Mouse (Mus musculus): Measurements from ENCODE around the gene Lsm14b. TPM values are rescaled to one million over a fixed set of nuclear protein-coding genes. Genes with fewer than 3 reads are reported as not detected.

Lsm14b gene
- total and polyA plus RNA-seq, 2 experiments: 15.4 to 19.3 TPM

DNA sequence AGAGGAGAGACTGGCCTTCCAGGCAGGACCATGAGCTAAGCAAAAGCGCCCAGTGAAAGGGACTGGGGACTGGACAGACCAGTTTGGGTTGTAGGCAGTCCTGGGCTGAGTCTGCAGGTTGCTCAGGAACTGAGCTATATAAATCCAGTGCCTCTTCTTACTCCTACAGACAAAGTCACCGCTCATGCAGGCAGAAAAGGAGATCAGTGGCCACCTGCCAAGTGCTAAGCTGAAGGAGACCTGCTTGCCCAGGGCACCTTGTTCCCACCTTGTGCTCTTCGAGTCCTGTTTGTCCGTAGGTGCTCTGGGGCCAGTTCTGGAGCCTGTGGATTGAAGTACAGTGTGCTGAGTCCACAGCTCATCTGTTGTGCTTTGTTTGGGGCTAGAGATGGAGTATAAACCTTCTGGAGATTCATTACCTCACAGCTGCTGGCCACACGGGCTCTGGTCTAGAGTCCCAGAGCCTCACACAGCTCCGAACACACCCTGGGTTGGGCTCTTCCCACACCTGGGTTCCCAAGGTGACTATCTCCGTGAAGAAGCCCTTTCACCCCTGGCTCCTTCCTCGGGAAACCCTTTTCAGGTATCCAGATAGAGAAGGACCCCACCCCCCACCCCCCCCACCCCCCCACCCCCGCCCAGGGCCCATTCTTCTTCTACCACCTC is 18.3 kb upstream of the Lsm14b start:
- Histone ChIP-seq H3K79me2 (ENCODE audit: control insufficient read depth, insufficient read depth, low read length) (no peaks in the 10 kb centered on the region), H3K36me3 (ENCODE audit: control insufficient read depth, insufficient read depth, low read length) (no peaks in the 10 kb centered on the region), H3K4me3 (ENCODE audit: insufficient read depth, low read depth, low read length) (no peak overlapping the region), H3K9ac (ENCODE audit: low read depth, low read length) (no peak overlapping the region), H3K4me1 (ENCODE audit: control insufficient read depth, insufficient read depth, low read length) (no peaks in the 10 kb centered on the region), H3K27ac (replicated peaks; ENCODE audit: insufficient read depth, low read depth, low read length) (no peak overlapping the region), H3K27me3 (ENCODE audit: control insufficient read depth, insufficient read depth, low read length) (0 out of 2 replicates have a peak, but pooled peaks cover 7% of the 10 kb centered on the region)
- DNase-seq (ENCODE audit: extremely low read depth, low read depth, low spot score): no peak
- WGBS: 33% methylated on average over 9 of the region's 9 CpGs
- TF ChIP-seq CTCF (IDR thresholded peaks at IDR 0.05; ENCODE audit: low read depth, low read length) (no peak), POLR2A (IDR thresholded peaks at IDR 0.05; ENCODE audit: extremely low read depth, insufficient read depth, low read length) (no peak)

GRCm38 (mm10) chr2:180010686-180011085 is 14.1 kb upstream of the Lsm14b start:
- Histone ChIP-seq H3K27ac (replicated peaks; ENCODE audit: insufficient read depth, low read depth, low read length) (no peak overlapping the region), H3K36me3 (ENCODE audit: control insufficient read depth, insufficient read depth, low read length) (no peaks in the 10 kb centered on the region), H3K9ac (ENCODE audit: low read depth, low read length) (no peak overlapping the region), H3K4me1 (ENCODE audit: control insufficient read depth, insufficient read depth, low read length) (no peaks in the 10 kb centered on the region), H3K79me2 (ENCODE audit: control insufficient read depth, insufficient read depth, low read length) (no peaks in the 10 kb centered on the region), H3K27me3 (ENCODE audit: control insufficient read depth, insufficient read depth, low read length) (0 out of 2 replicates have a peak, but pooled peaks cover 7% of the 10 kb centered on the region), H3K4me3 (ENCODE audit: insufficient read depth, low read depth, low read length) (no peak overlapping the region)
- no peak for TF ChIP-seq CTCF (IDR thresholded peaks at IDR 0.05; ENCODE audit: low read depth, low read length)
- TF ChIP-seq POLR2A (IDR thresholded peaks at IDR 0.05; ENCODE audit: extremely low read depth, insufficient read depth, low read length): no peak
- WGBS: 94% methylated on average over 7 of the region's 7 CpGs
- DNase-seq (ENCODE audit: extremely low read depth, low read depth, low spot score): no peak

DNA sequence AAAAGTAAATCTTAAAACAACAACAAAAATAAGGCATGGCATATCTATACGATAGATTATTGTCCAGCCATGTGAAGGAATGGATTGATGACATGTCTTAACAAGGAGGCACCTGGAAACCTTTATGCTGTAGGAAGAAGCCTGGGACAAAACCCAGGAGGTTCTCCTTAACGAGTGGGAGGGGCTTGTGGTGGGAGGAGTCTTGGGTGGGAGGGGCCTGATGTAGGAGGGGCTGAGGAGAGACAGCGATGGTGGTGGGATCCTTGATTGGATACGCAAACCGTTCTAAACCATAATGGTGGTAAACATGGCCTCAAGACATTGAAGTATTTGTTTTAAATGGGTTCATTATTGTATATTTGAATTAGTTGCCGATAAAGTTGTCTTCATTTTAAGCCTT is 13.4 kb upstream of the Lsm14b start:
- DNase-seq (ENCODE audit: extremely low read depth, low read depth, low spot score): no peak

GRCm38 (mm10) chr2:180013686-180014085 is 11.1 kb upstream of the Lsm14b start:
- TF ChIP-seq CTCF (IDR thresholded peaks at IDR 0.05; ENCODE audit: low read depth, low read length): no peak
- TF ChIP-seq POLR2A (IDR thresholded peaks at IDR 0.05; ENCODE audit: extremely low read depth, insufficient read depth, low read length): no peak
- Histone ChIP-seq H3K9ac (ENCODE audit: low read depth, low read length) (no peak overlapping the region), H3K27me3 (ENCODE audit: control insufficient read depth, insufficient read depth, low read length) (no peaks in the 10 kb centered on the region), H3K36me3 (ENCODE audit: control insufficient read depth, insufficient read depth, low read length) (no peaks in the 10 kb centered on the region), H3K79me2 (ENCODE audit: control insufficient read depth, insufficient read depth, low read length) (no peaks in the 10 kb centered on the region), H3K4me1 (ENCODE audit: control insufficient read depth, insufficient read depth, low read length) (no peaks in the 10 kb centered on the region), H3K4me3 (ENCODE audit: insufficient read depth, low read depth, low read length) (no peak overlapping the region), H3K27ac (replicated peaks; ENCODE audit: insufficient read depth, low read depth, low read length) (no peak overlapping the region)
- WGBS: 81% methylated on average over 7 of the region's 7 CpGs
- peak; percentile 58 for DNase-seq (ENCODE audit: extremely low read depth, low read depth, low spot score)

More for the DNA sequence above, 13.4 kb upstream of the Lsm14b start:
- TF ChIP-seq POLR2A (IDR thresholded peaks at IDR 0.05; ENCODE audit: extremely low read depth, insufficient read depth, low read length) (no peak), CTCF (IDR thresholded peaks at IDR 0.05; ENCODE audit: low read depth, low read length) (no peak)
- no peaks in the 10 kb centered on the region for H3K36me3 ChIP-seq (ENCODE audit: control insufficient read depth, insufficient read depth, low read length)
- no peak overlapping the region for H3K9ac ChIP-seq (ENCODE audit: low read depth, low read length)
- no peak overlapping the region for H3K27ac ChIP-seq (replicated peaks; ENCODE audit: insufficient read depth, low read depth, low read length)
- H3K4me3 ChIP-seq (ENCODE audit: insufficient read depth, low read depth, low read length): no peak overlapping the region
- H3K27me3 ChIP-seq (ENCODE audit: control insufficient read depth, insufficient read depth, low read length): 0 out of 2 replicates have a peak, but pooled peaks cover 5% of the 10 kb centered on the region
- no peaks in the 10 kb centered on the region for H3K4me1 ChIP-seq (ENCODE audit: control insufficient read depth, insufficient read depth, low read length)
- no peaks in the 10 kb centered on the region for H3K79me2 ChIP-seq (ENCODE audit: control insufficient read depth, insufficient read depth, low read length)
- WGBS: 85% methylated on average over 6 of the region's 6 CpGs

DNA sequence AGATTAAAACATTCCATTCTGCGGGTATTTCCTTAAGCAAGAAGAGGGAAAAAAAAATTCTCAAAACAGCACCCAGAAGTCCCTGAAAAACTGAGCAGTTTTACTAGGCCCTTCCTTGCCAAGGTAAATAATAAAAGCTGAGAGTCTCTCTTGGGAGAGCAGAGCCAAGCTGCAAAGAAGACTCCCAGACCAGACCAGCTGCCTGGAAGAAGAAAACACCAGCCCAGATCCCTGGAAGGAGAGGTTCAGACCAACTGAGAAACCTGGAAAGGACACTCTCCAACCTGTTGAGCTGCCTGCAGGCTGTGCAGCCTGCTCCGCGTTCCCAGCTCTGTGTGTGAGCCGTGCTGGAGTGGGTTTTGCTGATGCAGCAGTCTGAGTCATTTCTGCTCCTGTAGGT is 7.2 kb upstream of the Lsm14b start:
- H3K36me3 ChIP-seq (ENCODE audit: control insufficient read depth, insufficient read depth, low read length): no peaks in the 10 kb centered on the region
- H3K79me2 ChIP-seq (ENCODE audit: control insufficient read depth, insufficient read depth, low read length): no peaks in the 10 kb centered on the region
- H3K27me3 ChIP-seq (ENCODE audit: control insufficient read depth, insufficient read depth, low read length): no peaks in the 10 kb centered on the region
- 67% methylated on average over 4 of the region's 4 CpGs for WGBS
- no peaks in the 10 kb centered on the region for H3K4me1 ChIP-seq (ENCODE audit: control insufficient read depth, insufficient read depth, low read length)
- H3K9ac ChIP-seq (ENCODE audit: low read depth, low read length): no peak overlapping the region
- no peak overlapping the region for H3K4me3 ChIP-seq (ENCODE audit: insufficient read depth, low read depth, low read length)
- H3K27ac ChIP-seq (replicated peaks; ENCODE audit: insufficient read depth, low read depth, low read length): no peak overlapping the region
- no peak for DNase-seq (ENCODE audit: extremely low read depth, low read depth, low spot score)
- TF ChIP-seq POLR2A (IDR thresholded peaks at IDR 0.05; ENCODE audit: extremely low read depth, insufficient read depth, low read length) (no peak), CTCF (IDR thresholded peaks at IDR 0.05; ENCODE audit: low read depth, low read length) (no peak)

GRCm38 (mm10) chr2:180018573-180018972 is 6.2 kb upstream of the Lsm14b start:
- no peaks in the 10 kb centered on the region for H3K27me3 ChIP-seq (ENCODE audit: control insufficient read depth, insufficient read depth, low read length)
- WGBS: 89% methylated on average over 9 of the region's 9 CpGs
- H3K9ac ChIP-seq (ENCODE audit: low read depth, low read length): no peak overlapping the region
- H3K4me1 ChIP-seq (ENCODE audit: control insufficient read depth, insufficient read depth, low read length): no peaks in the 10 kb centered on the region
- no peak overlapping the region for H3K27ac ChIP-seq (replicated peaks; ENCODE audit: insufficient read depth, low read depth, low read length)
- DNase-seq (ENCODE audit: extremely low read depth, low read depth, low spot score): no peak
- H3K4me3 ChIP-seq (ENCODE audit: insufficient read depth, low read depth, low read length): no peak overlapping the region
- H3K79me2 ChIP-seq (ENCODE audit: control insufficient read depth, insufficient read depth, low read length): no peaks in the 10 kb centered on the region
- TF ChIP-seq CTCF (IDR thresholded peaks at IDR 0.05; ENCODE audit: low read depth, low read length): no peak
- no peak for TF ChIP-seq POLR2A (IDR thresholded peaks at IDR 0.05; ENCODE audit: extremely low read depth, insufficient read depth, low read length)
- no peaks in the 10 kb centered on the region for H3K36me3 ChIP-seq (ENCODE audit: control insufficient read depth, insufficient read depth, low read length)
